Mouse (Mus musculus): ENCODE results near the gene Pak1.

GRCm38 (mm10) chr7:97809307-97809706 lies 21.0 kb downstream of the Pak1 start:
- TF ChIP-seq CTCF (IDR thresholded peaks at IDR 0.05; ENCODE audit: control insufficient read depth, insufficient read depth, insufficient replicate concordance, low read depth, low read length) (no peak), POLR2A (IDR thresholded peaks at IDR 0.05; ENCODE audit: control insufficient read depth, low read depth, low read length) (no peak)

Measured in testis, adult 2 months (tissue).